Mouse (Mus musculus) CD4-positive helper T cell, adult 2 months (primary cell): ENCODE measurements around the gene 1700001L19Rik.

Source experiments
- DNase-seq: peaks from one replicate; pipeline ENCODE4 v3.0.0-alpha.2; 2012; ENCODE audit warnings: low read depth, missing footprints, low spot score

The 1700001L19Rik gene

DNA sequence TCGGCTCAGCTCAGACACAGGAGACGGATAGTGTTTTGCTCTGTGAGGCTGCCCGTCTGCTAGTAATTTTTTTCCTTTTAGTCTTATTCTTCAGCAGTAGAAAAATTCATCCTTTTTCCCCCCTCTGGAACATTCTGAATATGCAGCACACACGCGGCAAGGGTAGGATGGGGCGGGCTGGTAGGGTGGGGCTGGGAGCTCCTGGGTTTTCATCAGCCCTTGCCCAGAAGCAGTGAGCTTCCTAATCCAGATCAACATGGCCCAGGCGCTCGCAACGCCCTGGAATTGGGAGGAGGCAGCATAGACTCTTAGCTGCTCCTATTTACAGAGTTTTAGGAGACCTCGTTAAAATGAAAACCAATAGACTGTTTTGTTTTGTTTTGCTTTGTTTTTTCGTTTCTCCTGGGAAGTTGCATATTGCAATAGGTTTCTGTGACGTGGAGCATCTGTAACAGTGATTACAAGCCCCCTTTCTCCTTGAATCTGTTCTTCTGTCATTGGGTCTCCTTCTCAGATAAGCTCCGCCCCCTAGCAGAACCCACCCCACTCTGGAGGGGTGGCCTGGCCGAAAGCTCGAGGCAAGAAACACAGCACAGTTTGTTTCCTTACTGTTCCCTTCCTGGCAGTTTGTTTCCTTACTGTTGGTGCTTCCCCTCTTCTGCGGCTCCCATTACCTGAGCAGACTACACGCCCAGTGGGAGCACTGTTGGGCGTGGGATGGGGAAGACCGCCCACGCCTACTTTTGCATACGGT, 10.6 kb downstream of the 1700001L19Rik start:
- peak; percentile 7 for DNase-seq

DNA sequence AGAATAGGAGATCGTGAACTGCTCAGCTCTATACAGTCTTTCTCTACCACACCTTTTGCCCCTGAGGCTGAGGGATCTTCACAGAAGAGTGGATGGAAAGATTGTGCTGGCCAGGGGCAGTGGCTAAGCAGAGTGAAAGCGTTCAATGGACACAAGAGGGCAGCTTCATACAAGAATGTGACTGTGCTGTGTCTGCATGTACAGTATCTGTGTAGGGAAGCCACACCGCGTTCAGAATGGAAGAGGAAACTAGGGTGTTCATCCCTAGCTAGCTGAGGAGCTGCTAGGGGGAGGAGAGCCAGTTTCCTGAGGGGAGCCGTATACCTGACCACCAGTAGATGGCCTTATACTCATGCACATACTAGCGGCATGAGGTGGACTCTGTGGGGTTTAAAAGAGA, 25.6 kb downstream of the 1700001L19Rik start:
- no peak for DNase-seq

DNA sequence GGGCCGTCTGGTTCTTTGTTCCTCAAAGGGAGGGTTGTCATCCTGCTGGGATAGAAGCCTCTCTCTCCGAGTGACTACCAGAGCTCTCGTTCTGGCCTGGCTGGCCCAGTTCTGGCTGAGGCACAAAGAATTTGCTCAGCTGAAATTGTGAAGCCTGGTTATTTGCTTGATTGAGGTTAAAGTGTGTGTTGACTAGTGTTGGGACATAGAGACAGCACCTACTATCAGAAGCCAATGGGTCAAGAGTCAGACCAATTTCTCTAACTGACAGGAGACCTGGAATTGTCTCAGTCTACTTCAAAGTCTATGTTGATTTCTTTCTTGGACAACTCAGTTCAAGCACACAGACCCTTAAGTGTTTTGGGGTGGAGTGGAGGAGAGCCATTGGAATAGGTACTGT, 29.8 kb downstream of the 1700001L19Rik start:
- DNase-seq: no peak

DNA sequence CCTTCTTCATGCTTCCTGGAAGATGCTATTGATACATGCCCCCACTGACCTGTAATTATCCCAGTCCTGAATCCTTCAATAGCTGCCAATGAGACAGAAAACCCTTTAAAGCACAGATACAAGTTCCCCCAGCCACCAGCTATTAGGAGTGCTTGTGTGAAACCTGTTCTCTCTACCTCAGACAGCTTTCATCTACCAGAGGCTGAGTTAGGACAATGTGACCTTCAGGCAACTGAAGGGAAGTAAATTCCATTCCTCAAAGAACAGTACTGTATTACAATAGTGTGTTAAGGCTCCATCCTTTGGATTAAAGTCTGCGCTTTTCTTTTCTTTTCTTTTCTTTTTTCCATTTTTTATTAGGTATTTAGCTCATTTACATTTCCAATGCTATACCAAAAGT, 45.6 kb downstream of the 1700001L19Rik start:
- no peak for DNase-seq
